Mouse (Mus musculus): ENCODE measurements around the gene Xrcc5. TPM values are rescaled to one million over a fixed set of nuclear protein-coding genes. Genes with fewer than 3 reads are reported as not detected.

Gene Xrcc5
- polyA plus RNA-seq (2015; fragmentation: Illumina TruSeq; extraction: RNeasy Lipid Tissue Mini Kit (QIAGEN cat#74804); ENCODE audit: insufficient read depth, low read depth, low replicate concordance) = 3.0 TPM

GRCm38 (mm10) chr1:72307317-72307798 lies at the start of gene Xrcc5:
Xrcc5 (plus strand) TSS chr1:72307421.

GRCm38 (mm10) chr1:72283992-72284485 lies 23.2 kb upstream of the Xrcc5 start, which contains the start of the genes Pecr and Tmem169:
Pecr (minus strand) TSS chr1:72284314.
Tmem169 (plus strand) TSS chr1:72284369.

Other genes with a start within 250 kb of the Xrcc5 start
- 0.35 TPM for gene Mreg, start 95.1 kb upstream of the Xrcc5 start, polyA plus RNA-seq (2015; fragmentation: Illumina TruSeq; extraction: RNeasy Lipid Tissue Mini Kit (QIAGEN cat#74804); ENCODE audit: insufficient read depth, low read depth, low replicate concordance)
- gene Pecr, start 23.1 kb upstream of the Xrcc5 start, polyA plus RNA-seq (2015; fragmentation: Illumina TruSeq; extraction: RNeasy Lipid Tissue Mini Kit (QIAGEN cat#74804); ENCODE audit: insufficient read depth, low read depth, low replicate concordance) = 13.8 TPM
- gene Tmem169, start 23.1 kb upstream of the Xrcc5 start, polyA plus RNA-seq (2015; fragmentation: Illumina TruSeq; extraction: RNeasy Lipid Tissue Mini Kit (QIAGEN cat#74804); ENCODE audit: insufficient read depth, low read depth, low replicate concordance) = not detected
- 0.79 TPM for gene March4, start 229.5 kb downstream of the Xrcc5 start, polyA plus RNA-seq (2015; fragmentation: Illumina TruSeq; extraction: RNeasy Lipid Tissue Mini Kit (QIAGEN cat#74804); ENCODE audit: insufficient read depth, low read depth, low replicate concordance)